In genomic region chr6:129214263-129214662, GRCm38 (mm10) we compare ENCODE assay signal across 22 mouse cellular contexts. TPM values are rescaled to one million over a fixed set of nuclear protein-coding genes. Genes with fewer than 3 reads are reported as not detected.
DNase-seq lines count a peak whose midpoint lies in the region; ATAC-seq and TF ChIP-seq lines count a peak whose summit lies in the region.
"Had no signal": no experiment of that assay in that cellular context is flagged by ENCODE, and none has a peak within 500 bp of the region (broad histone marks: within the 10 kb centered on the region; RNA-seq: fewer than 3 reads in every experiment).

No protein-coding gene starts in this region.

- TF ChIP-seq CTCF in thymus, adult 2 months (IDR thresholded peaks at IDR 0.05; ENCODE audit: borderline replicate concordance, control insufficient read depth, extremely low read depth, insufficient read depth, low read length, poor library complexity): no peak
- no peak for TF ChIP-seq CTCF in intestine, postnatal 0 days (IDR thresholded peaks at IDR 0.05; ENCODE audit: low read depth)

- no peak for ATAC-seq in kidney, embryonic 15.5 days (replicated peaks; ENCODE audit: low FRiP score)
- peak; percentile 23; the same call in 1 of the 2 replicates for ATAC-seq in intestine, postnatal 0 days
- ATAC-seq: activated CD4-positive, CD25-positive, alpha-beta regulatory T cell, adult 4 months; forebrain, embryonic 13.5 days; inflammation-experienced regulatory T-cells, adult 6 months; Patski had no signal

- DNase-seq in kidney, postnatal 25 days: no peak
- DNase-seq in thymus, adult 2 months: no peak
- no peak for DNase-seq in thymus, postnatal 4 days
- DNase-seq in adrenal gland, postnatal 4 days (ENCODE audit: low spot score in 2 of 2): no peak
- DNase-seq in layer of hippocampus, postnatal 36 days: no peak
- DNase-seq: adrenal gland, postnatal 14 days; B cell, adult 2 months; cerebellum, adult 9-11 months; heart, postnatal 4 days; liver, embryonic 13.5 days; thymus, postnatal 36 days had no signal

- WGBS in kidney, embryonic 15.5 days: 92% methylated on average over 2 of the region's 2 CpGs
- 77% methylated on average over 2 of the region's 2 CpGs for WGBS in thymus, adult 2 months
- WGBS in intestine, postnatal 0 days: 43% methylated on average over 2 of the region's 2 CpGs

- H3K4me1 ChIP-seq in kidney, embryonic 15.5 days: peaks cover 29% of the 10 kb centered on the region
- peaks cover 5% of the 10 kb centered on the region for H3K4me1 ChIP-seq in thymus, adult 2 months (replicated peaks; ENCODE audit: control insufficient read depth, insufficient read depth, low read length)
- H3K4me1 ChIP-seq in intestine, postnatal 0 days (replicated peaks; ENCODE audit: control insufficient read depth, insufficient read depth, low read length): 0 out of 2 replicates have a peak, but pooled peaks cover 4% of the 10 kb centered on the region
- H3K4me1 ChIP-seq: forebrain, embryonic 13.5 days; limb, embryonic 10.5 days; neural tube, embryonic 12.5 days had no signal

- no peaks in the 10 kb centered on the region for H3K36me3 ChIP-seq in kidney, embryonic 15.5 days
- H3K36me3 ChIP-seq in thymus, adult 2 months (ENCODE audit: control insufficient read depth, insufficient read depth, low read length): no peaks in the 10 kb centered on the region
- no peaks in the 10 kb centered on the region for H3K36me3 ChIP-seq in intestine, postnatal 0 days (ENCODE audit: control insufficient read depth, insufficient read depth)
- H3K36me3 ChIP-seq: heart, embryonic 13.5 days; limb, embryonic 10.5 days; liver, embryonic 13.5 days; neural tube, embryonic 12.5 days had no signal

- no peak overlapping the region for H3K4me2 ChIP-seq in kidney, embryonic 15.5 days
- H3K4me2 ChIP-seq in intestine, postnatal 0 days (replicated peaks; ENCODE audit: low read depth): no peak overlapping the region
- H3K4me2 ChIP-seq: forebrain, embryonic 13.5 days; heart, embryonic 13.5 days; liver, embryonic 13.5 days; midbrain, embryonic 11.5 days; neural tube, embryonic 12.5 days had no signal

- peak overlapping the region; percentile 76 for H3K27ac ChIP-seq in kidney, embryonic 15.5 days
- peak overlapping the region; percentile 61; the same call in 1 of the 2 replicates for H3K27ac ChIP-seq in thymus, adult 2 months (ENCODE audit: control insufficient read depth, insufficient read depth, low read length)
- peak overlapping the region; percentile 68 for H3K27ac ChIP-seq in intestine, postnatal 0 days (ENCODE audit: low read depth, low read length)
- H3K27ac ChIP-seq: forebrain, embryonic 13.5 days; heart, embryonic 13.5 days; layer of hippocampus, adult 2 months; limb, embryonic 10.5 days; liver, embryonic 13.5 days; neural tube, embryonic 12.5 days had no signal

- no peaks in the 10 kb centered on the region for H3K9me3 ChIP-seq in kidney, embryonic 15.5 days (replicated peaks)
- no peaks in the 10 kb centered on the region for H3K9me3 ChIP-seq in intestine, postnatal 0 days (ENCODE audit: control insufficient read depth)
- H3K9me3 ChIP-seq: forebrain, embryonic 13.5 days; heart, embryonic 13.5 days; limb, embryonic 10.5 days; liver, embryonic 13.5 days; neural tube, embryonic 12.5 days had no signal

- no peaks in the 10 kb centered on the region for H3K27me3 ChIP-seq in kidney, embryonic 15.5 days
- no peaks in the 10 kb centered on the region; the same call in 1 of the 2 replicates for H3K27me3 ChIP-seq in thymus, adult 2 months (ENCODE audit: control insufficient read depth, insufficient read depth, low read length)
- H3K27me3 ChIP-seq in intestine, postnatal 0 days (replicated peaks; ENCODE audit: control insufficient read depth, insufficient read depth, low read length): no peaks in the 10 kb centered on the region
- H3K27me3 ChIP-seq: forebrain, embryonic 13.5 days; heart, embryonic 13.5 days; liver, embryonic 13.5 days; neural tube, embryonic 12.5 days; Patski had no signal

- no peak overlapping the region for H3K9ac ChIP-seq in kidney, embryonic 15.5 days
- H3K9ac ChIP-seq in intestine, postnatal 0 days (ENCODE audit: low read depth, low read length): no peak overlapping the region
- H3K9ac ChIP-seq: forebrain, embryonic 13.5 days; heart, embryonic 13.5 days; liver, embryonic 13.5 days; neural tube, embryonic 12.5 days had no signal

- H3K4me3 ChIP-seq in kidney, embryonic 15.5 days (replicated peaks): no peak overlapping the region
- no peak overlapping the region for H3K4me3 ChIP-seq in thymus, adult 2 months (ENCODE audit: control insufficient read depth, insufficient read depth, low read length)
- H3K4me3 ChIP-seq in intestine, postnatal 0 days (ENCODE audit: low read depth, low read length): no peak overlapping the region
- H3K4me3 ChIP-seq: forebrain, embryonic 13.5 days; heart, embryonic 13.5 days; layer of hippocampus, adult 2 months; limb, embryonic 10.5 days; liver, embryonic 13.5 days; neural tube, embryonic 12.5 days had no signal

- no peak for TF ChIP-seq POLR2A in thymus, adult 2 months (IDR thresholded peaks at IDR 0.05; ENCODE audit: control insufficient read depth, extremely low read depth, insufficient read depth, low read length, poor library complexity)

RNA-seq across cellular contexts. Expression of gene Clec2d, which starts 33.8 kb away (rescaled TPM):
- 0.51 and 1.1 TPM in 2 replicates for polyA plus RNA-seq in kidney, embryonic 15.5 days (2015; fragmentation: Nextera tagmentation; extraction: Ambion mirVana)
- polyA plus RNA-seq in thymus, adult 2 months (2012; rRNA removed): 43.1 and 91.5 TPM in 2 replicates
- polyA plus RNA-seq in intestine, postnatal 0 days (2015; fragmentation: Nextera tagmentation; extraction: Ambion mirVana): 1.1 and 1.4 TPM in 2 replicates
- total RNA-seq in adrenal gland, postnatal 4 days (2021): 10 to 100 TPM; 34.7 to 49.1 TPM
- total RNA-seq in layer of hippocampus, postnatal 36 days (2021): 1 to 10 TPM; 5.7 to 9.8 TPM
- polyA plus RNA-seq: forebrain, embryonic 13.5 days; limb, embryonic 10.5 days; midbrain, embryonic 11.5 days; neural tube, embryonic 12.5 days had no signal

Comparison
In these comparisons a context has a peak if more than half of its experiments do, and no peak if none do; other contexts are left out.
1. RNA of gene Clec2d, which starts 33.8 kb away (polyA plus RNA-seq): 43.1 to 91.5 TPM in thymus, adult 2 months; 1.1 to 1.4 TPM in intestine, postnatal 0 days and 0.51 to 1.1 TPM in kidney, embryonic 15.5 days; every median in the first group is over 10 times any median in the second.
2. Peak in every context shown above with its lines, with median percentiles within 50 percentile points of each other: H3K27ac ChIP-seq.